Mouse (Mus musculus): ENCODE measurements around the gene Fbxw11. TPM values are rescaled to one million over a fixed set of nuclear protein-coding genes. Genes with fewer than 3 reads are reported as not detected.

The Fbxw11 gene
- 10 to 100 TPM; 58.9 to 87.3 TPM for total RNA-seq (2023)

GRCm38 (mm10) chr11:32642249-32642876 is at the start of gene Fbxw11:
Gene Fbxw11 (plus strand): TSS chr11:32642724.

Other genes starting within 250 kb of the Fbxw11 start
- gene Ubtd2, start 187.4 kb upstream of the Fbxw11 start, total RNA-seq (2023) = 1 to 10 TPM; 2.1 to 5.6 TPM
- gene Efcab9, start 110.6 kb upstream of the Fbxw11 start, total RNA-seq (2023) = 1 to 10 TPM; 3.1 to 6.6 TPM
- 100 to 1,000 TPM; 477 to 557 TPM for gene Stk10, start 109.4 kb upstream of the Fbxw11 start, total RNA-seq (2023)
- not detected for gene Smim23, start 181.9 kb downstream of the Fbxw11 start, total RNA-seq (2023)